Mouse (Mus musculus) megakaryocyte, embryonic 14.5 days (primary cell): Measurements from ENCODE around the gene 4930544D05Rik.

Experiments
- FLI1 ChIP-seq: IDR thresholded peaks from 2 replicates; pipeline ENCODE4 v1.6.1; 2012; ENCODE audit warnings: low read length, inconsistent platforms, mixed read lengths
- GATA1 ChIP-seq: IDR thresholded peaks from 3 replicates; pipeline ENCODE4 v1.6.1; 2012; ENCODE audit warnings: mixed read lengths, low read length, inconsistent platforms, borderline replicate concordance

- TF ChIP-seq GATA1 (no peak), FLI1 (peak; percentile 42; the same call in 1 of the 2 replicates)
These were observed 31.3 kb downstream of the 4930544D05Rik start, which contains the start of the genes Rnf167 and Slc25a11 for GRCm38 (mm10) chr11:70646691-70647650.
